ENCODE assay signal across 25 mouse cellular contexts in genomic region chr8:44867202-44867601, GRCm38 (mm10).
DNase-seq lines count a peak whose midpoint lies in the region; ATAC-seq and TF ChIP-seq lines count a peak whose summit lies in the region.
"Had no signal": no experiment of that assay in that cellular context is flagged by ENCODE, and none has a peak within 500 bp of the region (broad histone marks: within the 10 kb centered on the region; RNA-seq: fewer than 3 reads in every experiment).

No protein-coding gene starts in this region.

- H3K4me2 ChIP-seq in embryonic facial prominence, embryonic 12.5 days (replicated peaks): peak overlapping the region; percentile 17; the same call in 1 of the 2 replicates
- H3K4me2 ChIP-seq in lung, embryonic 14.5 days: peak overlapping the region; percentile 35; the same call in 1 of the 2 replicates
- no peak overlapping the region for H3K4me2 ChIP-seq in intestine, embryonic 16.5 days (ENCODE audit: low read depth, low read length)
- peak overlapping the region; percentile 32 for H3K4me2 ChIP-seq in stomach, postnatal 0 days (replicated peaks; ENCODE audit: low read depth)
- H3K4me2 ChIP-seq: forebrain, embryonic 13.5 days; heart, embryonic 11.5 days; hindbrain, embryonic 14.5 days; liver, embryonic 15.5 days; midbrain, embryonic 15.5 days had no signal

- DNase-seq in embryonic facial prominence, embryonic 10.5 days (ENCODE audit: low spot score): no peak
- peak; percentile 31 for DNase-seq in lung, embryonic 14.5 days
- no peak for DNase-seq in lung, postnatal 25 days (ENCODE audit: low spot score)
- no peak for DNase-seq in stomach, postnatal 0 days (ENCODE audit: low spot score)
- no peak for DNase-seq in urinary bladder, postnatal 25 days (ENCODE audit: low spot score)
- DNase-seq: adrenal gland, postnatal 14 days; cerebellum, adult 18-20 months; cerebellum, postnatal 10 days; gastrocnemius, postnatal 14 days; kidney, postnatal 10 days; layer of hippocampus, adult 9-11 months; right cerebral cortex, postnatal 25 days; thymus, postnatal 4 days had no signal

- no peak overlapping the region for H3K27ac ChIP-seq in embryonic facial prominence, embryonic 12.5 days
- H3K27ac ChIP-seq in embryonic facial prominence, embryonic 10.5 days (replicated peaks): no peak overlapping the region
- no peak overlapping the region for H3K27ac ChIP-seq in lung, embryonic 14.5 days (ENCODE audit: low read depth)
- peak overlapping the region; percentile 36; the same call in 1 of the 2 replicates for H3K27ac ChIP-seq in intestine, embryonic 16.5 days (ENCODE audit: low read length)
- H3K27ac ChIP-seq in stomach, postnatal 0 days (replicated peaks): peak overlapping the region; percentile 63
- H3K27ac ChIP-seq: forebrain, embryonic 13.5 days; hindbrain, embryonic 14.5 days; liver, embryonic 15.5 days; midbrain, embryonic 10.5 days; midbrain, embryonic 15.5 days had no signal

- peaks cover 9% of the 10 kb centered on the region; the same call in 1 of the 2 replicates for H3K4me1 ChIP-seq in embryonic facial prominence, embryonic 12.5 days
- peaks cover 23% of the 10 kb centered on the region for H3K4me1 ChIP-seq in embryonic facial prominence, embryonic 10.5 days
- peaks cover 3% of the 10 kb centered on the region; the same call in 1 of the 2 replicates for H3K4me1 ChIP-seq in lung, embryonic 14.5 days (ENCODE audit: insufficient read depth)
- H3K4me1 ChIP-seq in intestine, embryonic 16.5 days (ENCODE audit: control insufficient read depth, insufficient read depth, low read length): peaks cover 8% of the 10 kb centered on the region; the same call in 1 of the 2 replicates
- no peaks in the 10 kb centered on the region for H3K4me1 ChIP-seq in stomach, postnatal 0 days (replicated peaks; ENCODE audit: control insufficient read depth, insufficient read depth)
- H3K4me1 ChIP-seq: forebrain, embryonic 13.5 days; liver, embryonic 15.5 days; midbrain, embryonic 10.5 days; midbrain, embryonic 15.5 days had no signal

- no peaks in the 10 kb centered on the region for H3K9me3 ChIP-seq in embryonic facial prominence, embryonic 12.5 days
- no peaks in the 10 kb centered on the region for H3K9me3 ChIP-seq in embryonic facial prominence, embryonic 10.5 days
- no peaks in the 10 kb centered on the region for H3K9me3 ChIP-seq in lung, embryonic 14.5 days (ENCODE audit: low read depth, low read length)
- no peaks in the 10 kb centered on the region for H3K9me3 ChIP-seq in intestine, embryonic 16.5 days (ENCODE audit: control insufficient read depth, low read length)
- H3K9me3 ChIP-seq in stomach, postnatal 0 days (ENCODE audit: control insufficient read depth, low read length): no peaks in the 10 kb centered on the region
- H3K9me3 ChIP-seq: forebrain, embryonic 13.5 days; liver, embryonic 15.5 days; midbrain, embryonic 10.5 days; midbrain, embryonic 15.5 days had no signal

- H3K4me3 ChIP-seq in embryonic facial prominence, embryonic 12.5 days: no peak overlapping the region
- H3K4me3 ChIP-seq in embryonic facial prominence, embryonic 10.5 days: no peak overlapping the region
- H3K4me3 ChIP-seq in lung, embryonic 14.5 days (ENCODE audit: low read depth, low read length): no peak overlapping the region
- no peak overlapping the region for H3K4me3 ChIP-seq in intestine, embryonic 16.5 days (ENCODE audit: low read length)
- 0 out of 2 replicates have a peak overlapping the region, but pooled peaks have one; percentile 8 for H3K4me3 ChIP-seq in stomach, postnatal 0 days (ENCODE audit: low read depth, low read length)
- H3K4me3 ChIP-seq: erythroblast, embryonic 14.5 days; forebrain, embryonic 13.5 days; liver, embryonic 15.5 days; midbrain, embryonic 10.5 days; midbrain, embryonic 15.5 days had no signal

- no peaks in the 10 kb centered on the region for H3K36me3 ChIP-seq in embryonic facial prominence, embryonic 12.5 days
- H3K36me3 ChIP-seq in embryonic facial prominence, embryonic 10.5 days (replicated peaks): no peaks in the 10 kb centered on the region
- no peaks in the 10 kb centered on the region for H3K36me3 ChIP-seq in lung, embryonic 14.5 days (ENCODE audit: insufficient read depth)
- H3K36me3 ChIP-seq in intestine, embryonic 16.5 days (ENCODE audit: control insufficient read depth, insufficient read depth, low read length): no peaks in the 10 kb centered on the region
- H3K36me3 ChIP-seq in stomach, postnatal 0 days (ENCODE audit: control insufficient read depth, insufficient read depth, low read length): no peaks in the 10 kb centered on the region
- H3K36me3 ChIP-seq: G1E; liver, embryonic 15.5 days; midbrain, embryonic 10.5 days; midbrain, embryonic 15.5 days had no signal

- 40% methylated on average over 6 of the region's 6 CpGs for WGBS in embryonic facial prominence, embryonic 12.5 days
- 61% methylated on average over 6 of the region's 6 CpGs for WGBS in embryonic facial prominence, embryonic 10.5 days
- 25% methylated on average over 6 of the region's 6 CpGs for WGBS in lung, embryonic 14.5 days
- 38% methylated on average over 6 of the region's 6 CpGs for WGBS in intestine, embryonic 16.5 days
- WGBS in stomach, postnatal 0 days: 21% methylated on average over 6 of the region's 6 CpGs

- ATAC-seq in embryonic facial prominence, embryonic 12.5 days (ENCODE audit: insufficient number of reproducible peaks, insufficient read depth, low FRiP score, low TSS enrichment): no peak
- ATAC-seq in lung, embryonic 14.5 days (ENCODE audit: insufficient read depth): no peak
- ATAC-seq in intestine, embryonic 16.5 days: peak; percentile 60; the same call in 1 of the 2 replicates
- 0 out of 2 replicates have a peak, but pooled peaks have one; percentile 40 for ATAC-seq in stomach, postnatal 0 days (ENCODE audit: low FRiP score, low TSS enrichment)
- no peak for ATAC-seq in cerebellum, adult (ENCODE audit: insufficient number of reproducible peaks, low FRiP score, low TSS enrichment)
- ATAC-seq: forebrain, embryonic 13.5 days; lung, postnatal 0 days; midbrain, embryonic 15.5 days had no signal

- no peak for TF ChIP-seq EP300 in stomach, postnatal 0 days (optimal IDR thresholded peaks at IDR 0.05)

- H3K27me3 ChIP-seq in embryonic facial prominence, embryonic 12.5 days: no peaks in the 10 kb centered on the region
- no peaks in the 10 kb centered on the region for H3K27me3 ChIP-seq in embryonic facial prominence, embryonic 10.5 days (replicated peaks; ENCODE audit: low read depth, poor library complexity, severe bottlenecking)
- H3K27me3 ChIP-seq in lung, embryonic 14.5 days (ENCODE audit: insufficient read depth, low read length): no peaks in the 10 kb centered on the region
- no peaks in the 10 kb centered on the region for H3K27me3 ChIP-seq in intestine, embryonic 16.5 days (replicated peaks; ENCODE audit: control insufficient read depth, insufficient read depth, low read length)
- no peaks in the 10 kb centered on the region for H3K27me3 ChIP-seq in stomach, postnatal 0 days (ENCODE audit: control insufficient read depth, insufficient read depth, low read length)
- H3K27me3 ChIP-seq: forebrain, embryonic 13.5 days; liver, embryonic 15.5 days; midbrain, embryonic 15.5 days had no signal

- H3K9ac ChIP-seq in embryonic facial prominence, embryonic 12.5 days: no peak overlapping the region
- no peak overlapping the region for H3K9ac ChIP-seq in lung, embryonic 14.5 days
- H3K9ac ChIP-seq in intestine, embryonic 16.5 days (ENCODE audit: low read depth, low read length): no peak overlapping the region
- no peak overlapping the region for H3K9ac ChIP-seq in stomach, postnatal 0 days (ENCODE audit: low read length)
- H3K9ac ChIP-seq: forebrain, embryonic 13.5 days; hindbrain, embryonic 14.5 days; liver, embryonic 15.5 days; midbrain, embryonic 15.5 days had no signal

- no peak for TF ChIP-seq CTCF in lung, embryonic 14.5 days (IDR thresholded peaks at IDR 0.05; ENCODE audit: low read depth)
- TF ChIP-seq CTCF in stomach, postnatal 0 days (IDR thresholded peaks at IDR 0.05; ENCODE audit: low read depth): no peak

Comparison
In these comparisons a context has a peak if more than half of its experiments do, and no peak if none do; other contexts are left out.
1. ATAC-seq: peak in intestine, embryonic 16.5 days (single experiment) and stomach, postnatal 0 days (single experiment); none in embryonic facial prominence, embryonic 12.5 days (single experiment), lung, embryonic 14.5 days (single experiment) and cerebellum, adult (single experiment).
2. H3K27ac ChIP-seq: peak in intestine, embryonic 16.5 days (single experiment) and stomach, postnatal 0 days (single experiment); none in embryonic facial prominence, embryonic 12.5 days (single experiment), embryonic facial prominence, embryonic 10.5 days (single experiment) and lung, embryonic 14.5 days (single experiment).